Mouse (Mus musculus) G1E (cell line): ENCODE measurements at regions not wholly inside any gene's neighbourhood (a gene's known extent, or its start where the extent isn't known, plus 50 kb on each side); places are given as distances from the start of the nearest gene placed in this dataset.

Experiments
- CTCF ChIP-seq: IDR thresholded peaks from 2 replicates; pipeline ENCODE4 v1.5.1; 2012; ENCODE audit warnings: low read depth, low read length, inconsistent platforms, mixed read lengths
- GATA1 ChIP-seq: IDR thresholded peaks from 2 replicates; pipeline ENCODE4 v1.6.1; 2012; ENCODE audit warnings: borderline replicate concordance, low read length, inconsistent platforms, mixed read lengths
- GATA2 ChIP-seq: IDR thresholded peaks from 2 replicates; pipeline ENCODE4 v1.6.1; 2012; ENCODE audit warnings: low read depth, low read length, inconsistent platforms, borderline replicate concordance
- TAL1 ChIP-seq: conservative IDR thresholded peaks from 2 replicates; pipeline ENCODE4 v1.6.1; 2012; ENCODE audit warnings: low read depth, low read length, inconsistent platforms, mixed read lengths

GRCm38 (mm10) chr5:76052782-76053181 lies 74.5 kb upstream of the Kdr start:
- TF ChIP-seq CTCF (no peak), GATA1 (no peak), TAL1 (no peak), GATA2 (no peak)
